Mouse (Mus musculus) heart, postnatal 0 days (tissue): ENCODE results near the gene Hrh3. TPM values are rescaled to one million over a fixed set of nuclear protein-coding genes. Genes with fewer than 3 reads are reported as not detected.

Experiments
- ATAC-seq: fragments of 200-750 bp; cut with Nextera tagmentation; 2 replicates; pipeline ENCODE4 v1.8.0; 2017; ENCODE audit warnings: low read depth, moderate number of reproducible peaks, moderate library complexity; ENCODE audit not compliant: insufficient read depth
- DNase-seq: peaks from one replicate; pipeline ENCODE4 v3.0.0-alpha.2; 2016; ENCODE audit warnings: low spot score
- H3K27ac ChIP-seq: fragments of 300-500 bp; sonication (generic); 2 replicates; pipeline ENCODE4 v1.5.1; 2014; ENCODE audit warnings: low read depth, mild to moderate bottlenecking
- H3K27me3 ChIP-seq: fragments of 300-500 bp; sonication (generic); 2 replicates; pipeline ENCODE4 v1.6.1; 2014; ENCODE audit warnings: low read length, mixed read lengths; ENCODE audit not compliant: control insufficient read depth, insufficient read depth
- H3K36me3 ChIP-seq: fragments of 300-500 bp; sonication (generic); replicated peaks from 2 replicates; pipeline ENCODE4 v1.6.1; 2014; ENCODE audit warnings: low read length, mixed read lengths; ENCODE audit not compliant: control insufficient read depth, insufficient read depth
- H3K4me1 ChIP-seq: fragments of 300-500 bp; sonication (generic); 2 replicates; pipeline ENCODE4 v1.6.1; 2014; ENCODE audit warnings: antibody characterized with exemption; ENCODE audit not compliant: control insufficient read depth, insufficient read depth
- H3K4me2 ChIP-seq: fragments of 300-500 bp; sonication (generic); 2 replicates; pipeline ENCODE4 v1.6.1; 2014; ENCODE audit warnings: low read depth, mild to moderate bottlenecking, low read length, moderate library complexity
- H3K4me3 ChIP-seq: fragments of 300-500 bp; sonication (generic); 2 replicates; pipeline ENCODE4 v1.5.1; 2014; ENCODE audit warnings: low read depth, low read length
- H3K9ac ChIP-seq: fragments of 300-500 bp; sonication (generic); replicated peaks from 2 replicates; pipeline ENCODE4 v1.6.1; 2014; ENCODE audit warnings: low read depth, low read length, mixed read lengths
- H3K9me3 ChIP-seq: fragments of 300-500 bp; sonication (generic); replicated peaks from 2 replicates; pipeline ENCODE4 v1.6.1; 2016; ENCODE audit warnings: low read length; ENCODE audit not compliant: control insufficient read depth
- CTCF ChIP-seq: IDR thresholded peaks from 2 replicates; pipeline ENCODE4 v1.5.1; 2016; ENCODE audit warnings: antibody characterized with exemption, control low read depth, low read depth
- EP300 ChIP-seq: IDR thresholded peaks from 2 replicates; pipeline ENCODE4 v1.6.1; 2016; ENCODE audit warnings: antibody characterized with exemption, low read depth
- WGBS: fragments of 180-500 bp; shearing (Covaris S2); extraction: QIAGEN DNeasy Blood & Tissue Kit; methylation state at CpG from one replicate; pipeline ENCODE4 v1.1.7; 2014; 5-methylcytosine and 5-hydroxymethylcytosine counted together
- polyA plus RNA-seq: library from polyadenylated mRNA; unstranded; fragments of >200 nt; fragmentation: Nextera tagmentation; extraction: Ambion mirVana; gene quantifications from 2 replicates; pipeline ENCODE4 v1.2.1, GENCODE M21; 2015
- total RNA-seq: library from RNA; depleted of rRNA; stranded (reverse); fragments of >200 nt; gene quantifications from 2 replicates; pipeline ENCODE4 v1.2.3, GENCODE M21; 2014; ENCODE audit warnings: low replicate concordance

Gene Hrh3
- total and polyA plus RNA-seq, 2 experiments from 2014 or later, result not detected

DNA sequence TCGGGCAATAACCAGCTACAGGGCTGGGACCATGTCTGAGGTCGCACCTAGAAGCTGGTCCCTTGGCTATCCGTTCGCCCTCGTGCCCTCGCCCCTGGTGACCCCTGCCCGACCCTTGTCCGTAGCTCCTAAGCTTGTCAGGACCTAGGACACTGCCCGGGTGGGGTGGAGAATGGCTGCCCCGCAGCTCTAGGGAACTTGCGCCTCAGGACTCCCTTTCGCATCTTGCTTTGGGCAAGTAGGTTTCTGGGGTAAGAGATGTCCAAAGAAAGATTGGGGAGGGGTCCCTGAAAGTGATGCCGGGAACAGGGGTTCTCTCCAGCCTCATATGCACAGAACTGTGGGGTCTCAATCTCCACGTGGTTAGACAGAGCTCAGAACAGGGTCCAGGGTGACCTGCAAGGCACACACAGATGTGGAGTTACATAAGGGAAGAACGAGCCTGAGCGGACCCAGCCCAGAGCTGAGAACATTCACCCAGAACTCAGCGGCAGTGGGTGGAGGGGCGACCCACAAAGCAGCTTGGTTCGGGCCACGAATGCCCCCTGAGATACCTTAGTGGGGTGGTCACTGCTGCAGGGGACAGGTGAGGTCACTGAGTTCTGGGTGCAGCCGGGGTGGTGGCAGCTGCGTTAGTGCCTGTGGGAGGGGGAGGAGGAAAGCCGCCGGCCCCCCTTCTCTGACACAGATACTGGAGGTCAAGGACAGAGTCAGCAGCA is 530 bp upstream of the Hrh3 start:
- Histone ChIP-seq H3K36me3 (no peaks in the 10 kb centered on the region), H3K27ac (no peak overlapping the region), H3K9me3 (no peaks in the 10 kb centered on the region), H3K9ac (no peak overlapping the region), H3K27me3 (peaks cover 61% of the 10 kb centered on the region), H3K4me1 (0 out of 2 replicates have a peak, but pooled peaks cover 14% of the 10 kb centered on the region), H3K4me3 (peak overlapping the region; percentile 59), H3K4me2 (peak overlapping the region; percentile 95)
- TF ChIP-seq EP300, result no peak
- TF ChIP-seq CTCF, result no peak
- 11% methylated on average over 24 of the region's 24 CpGs for WGBS
- DNase-seq (no peak), ATAC-seq (peak; percentile 43; the same call in 1 of the 2 replicates)

DNA sequence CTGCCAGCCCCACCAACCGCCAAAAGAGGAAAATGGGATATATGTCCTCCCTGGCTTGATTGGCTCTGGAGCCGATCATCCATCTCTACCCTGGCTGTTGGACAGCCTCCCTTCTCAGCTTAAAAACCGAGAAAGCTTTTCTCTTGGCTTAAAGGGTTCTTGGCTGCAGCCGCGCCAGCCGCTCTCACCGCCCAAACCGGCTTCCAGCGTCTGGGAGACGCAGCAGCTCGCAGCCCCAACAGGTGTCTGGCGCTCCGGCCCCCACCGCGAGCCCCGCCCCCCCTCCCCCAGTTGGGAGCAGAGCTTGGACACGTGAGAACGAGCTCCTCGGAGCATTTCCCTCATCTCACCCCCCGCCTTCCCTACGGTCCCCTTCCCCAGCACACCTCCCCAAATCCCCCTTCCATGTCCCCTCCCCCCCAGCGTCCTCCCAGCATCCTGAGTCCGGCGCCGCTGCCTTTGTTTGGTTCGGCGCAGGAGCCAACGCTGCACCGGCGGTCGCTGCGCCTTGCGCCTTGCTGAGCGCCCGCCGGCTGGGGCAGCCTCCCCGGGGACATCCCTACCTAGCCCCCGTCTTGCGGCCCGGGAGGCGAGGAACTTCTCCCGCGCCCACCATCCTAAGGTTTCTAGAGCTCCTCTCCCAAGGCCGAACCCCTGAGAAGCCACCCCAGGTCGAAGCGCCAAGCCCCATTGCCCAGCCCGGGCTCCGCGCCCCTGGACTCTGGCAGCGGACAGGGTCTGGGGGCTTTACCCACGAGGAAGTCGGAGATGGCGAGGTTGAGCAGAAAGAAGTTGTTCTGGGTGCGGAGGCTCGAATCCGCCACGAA is 924 bp downstream of the Hrh3 start:
- 2% methylated on average over 55 of the region's 57 CpGs for WGBS
- Histone ChIP-seq H3K27me3 (peaks cover 75% of the 10 kb centered on the region), H3K27ac (no peak overlapping the region), H3K9me3 (no peaks in the 10 kb centered on the region), H3K9ac (no peak overlapping the region), H3K36me3 (no peaks in the 10 kb centered on the region), H3K4me1 (0 out of 2 replicates have a peak, but pooled peaks cover 14% of the 10 kb centered on the region), H3K4me3 (peak overlapping the region; percentile 59), H3K4me2 (peak overlapping the region; percentile 95)
- no peak for TF ChIP-seq EP300
- ATAC-seq (no peak), DNase-seq (no peak)

DNA sequence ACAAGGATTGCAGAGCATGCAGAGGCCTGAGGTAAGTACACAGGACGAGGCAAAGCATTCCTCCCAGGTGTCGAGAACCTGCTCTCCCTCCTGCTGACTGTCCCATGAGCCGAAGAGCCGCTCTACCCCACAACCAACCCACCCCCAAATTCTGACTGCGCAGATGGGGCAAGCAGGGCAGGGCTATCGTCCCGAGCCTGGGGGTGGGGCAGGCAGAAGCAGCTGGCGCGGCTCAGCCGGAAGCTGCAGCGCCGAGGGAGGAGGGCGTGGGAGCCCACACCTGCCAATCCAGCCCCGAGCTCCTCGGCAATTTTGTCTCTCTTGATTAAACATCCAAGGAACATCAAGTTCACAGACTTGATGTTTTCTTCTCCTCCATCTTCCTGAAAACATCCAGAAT is 4.8 kb downstream of the Hrh3 start:
- no peak for TF ChIP-seq EP300
- TF ChIP-seq CTCF, result no peak
- ATAC-seq, result no peak
- peak overlapping the region; percentile 25; the same call in 1 of the 2 replicates for H3K4me2 ChIP-seq
- no peak for DNase-seq
- no peaks in the 10 kb centered on the region for H3K36me3 ChIP-seq
- WGBS, result 13% methylated on average over 15 of the region's 15 CpGs
- no peak overlapping the region for H3K9ac ChIP-seq
- peaks cover 71% of the 10 kb centered on the region for H3K27me3 ChIP-seq
- no peak overlapping the region for H3K27ac ChIP-seq
- H3K4me1 ChIP-seq, result 0 out of 2 replicates have a peak, but pooled peaks cover 12% of the 10 kb centered on the region
- no peaks in the 10 kb centered on the region for H3K9me3 ChIP-seq
- H3K4me3 ChIP-seq, result no peak overlapping the region

DNA sequence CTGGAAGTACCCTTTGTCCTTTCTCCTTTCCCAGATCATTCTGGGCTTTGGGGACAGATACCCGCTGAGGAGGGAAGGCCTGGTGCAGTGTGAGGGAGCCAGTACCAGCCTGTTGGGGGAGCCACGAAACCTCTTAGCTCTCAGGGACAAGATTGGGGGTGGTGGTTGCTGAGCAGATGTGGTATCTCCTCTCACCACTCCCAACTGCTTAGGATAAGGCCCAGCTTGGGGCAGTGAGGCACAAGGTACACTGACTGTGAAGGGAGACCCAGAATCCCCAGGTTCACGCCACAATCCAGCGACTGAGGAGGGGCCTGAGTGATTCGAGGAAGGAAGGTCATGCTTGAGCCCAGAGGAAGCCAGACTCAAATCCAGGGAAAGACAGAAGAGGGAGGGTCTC is 6.1 kb downstream of the Hrh3 start:
- Histone ChIP-seq H3K27me3 (peaks cover 58% of the 10 kb centered on the region), H3K9me3 (no peaks in the 10 kb centered on the region), H3K4me1 (no peaks in the 10 kb centered on the region), H3K27ac (no peak overlapping the region), H3K4me2 (no peak overlapping the region), H3K36me3 (no peaks in the 10 kb centered on the region), H3K4me3 (no peak overlapping the region), H3K9ac (no peak overlapping the region)
- DNase-seq, result no peak
- no peak for ATAC-seq
- 20% methylated on average over 5 of the region's 5 CpGs for WGBS
- TF ChIP-seq CTCF, result no peak
- TF ChIP-seq EP300, result no peak

DNA sequence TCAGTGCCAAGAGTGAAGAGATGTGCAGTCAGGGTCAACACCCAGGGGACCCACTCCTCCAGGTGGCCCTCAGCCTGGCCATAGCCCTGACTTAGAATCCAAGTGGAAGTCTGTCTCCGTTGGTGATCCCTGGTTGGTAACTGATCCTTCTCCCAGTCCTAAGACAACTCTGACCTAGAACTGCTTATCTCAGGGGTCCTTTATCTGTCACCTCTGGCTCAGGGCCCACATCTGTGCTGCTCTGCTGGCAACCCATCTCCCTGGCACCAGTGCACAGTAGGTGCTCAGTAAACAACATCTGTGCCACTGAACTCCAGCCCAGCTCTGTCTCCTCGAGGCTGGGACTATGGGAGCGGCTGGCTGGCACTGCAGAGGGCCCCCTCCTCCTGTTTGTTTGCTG is 6.7 kb downstream of the Hrh3 start:
- Histone ChIP-seq H3K4me1 (no peaks in the 10 kb centered on the region), H3K9me3 (no peaks in the 10 kb centered on the region), H3K4me2 (no peak overlapping the region), H3K27ac (no peak overlapping the region), H3K36me3 (no peaks in the 10 kb centered on the region), H3K4me3 (no peak overlapping the region), H3K9ac (no peak overlapping the region), H3K27me3 (peaks cover 52% of the 10 kb centered on the region)
- TF ChIP-seq CTCF (no peak), EP300 (no peak)
- ATAC-seq (no peak), DNase-seq (no peak)
- 24% methylated on average over 3 of the region's 3 CpGs for WGBS
